Mouse (Mus musculus) CD4-positive, CD25-positive, alpha-beta regulatory T cell, adult 4 months (primary cell): ENCODE results near the gene Pdcd7. TPM values are rescaled to one million over a fixed set of nuclear protein-coding genes. Genes with fewer than 3 reads are reported as not detected.

ENCODE experiments used
- ATAC-seq: one replicate; pipeline ENCODE4 v1.8.0; 2017
- polyA plus RNA-seq, 2 experiments: library from polyadenylated mRNA; unstranded; fragments of 100-300 nt; shearing (Covaris generic); gene quantifications; one replicate each; pipeline ENCODE4 v1.2.1; 2017

Gene Pdcd7
- polyA plus RNA-seq, 2 experiments from 2014 or later: 4.5 to 7.7 TPM

GRCm38 (mm10) chr9:65356971-65357370, 11.1 kb downstream of the Pdcd7 start:
- ATAC-seq: no peak

- ATAC-seq: no peak
Measured at GRCm38 (mm10) chr9:65358956-65359480, 13.1 kb downstream of the Pdcd7 start.

DNA sequence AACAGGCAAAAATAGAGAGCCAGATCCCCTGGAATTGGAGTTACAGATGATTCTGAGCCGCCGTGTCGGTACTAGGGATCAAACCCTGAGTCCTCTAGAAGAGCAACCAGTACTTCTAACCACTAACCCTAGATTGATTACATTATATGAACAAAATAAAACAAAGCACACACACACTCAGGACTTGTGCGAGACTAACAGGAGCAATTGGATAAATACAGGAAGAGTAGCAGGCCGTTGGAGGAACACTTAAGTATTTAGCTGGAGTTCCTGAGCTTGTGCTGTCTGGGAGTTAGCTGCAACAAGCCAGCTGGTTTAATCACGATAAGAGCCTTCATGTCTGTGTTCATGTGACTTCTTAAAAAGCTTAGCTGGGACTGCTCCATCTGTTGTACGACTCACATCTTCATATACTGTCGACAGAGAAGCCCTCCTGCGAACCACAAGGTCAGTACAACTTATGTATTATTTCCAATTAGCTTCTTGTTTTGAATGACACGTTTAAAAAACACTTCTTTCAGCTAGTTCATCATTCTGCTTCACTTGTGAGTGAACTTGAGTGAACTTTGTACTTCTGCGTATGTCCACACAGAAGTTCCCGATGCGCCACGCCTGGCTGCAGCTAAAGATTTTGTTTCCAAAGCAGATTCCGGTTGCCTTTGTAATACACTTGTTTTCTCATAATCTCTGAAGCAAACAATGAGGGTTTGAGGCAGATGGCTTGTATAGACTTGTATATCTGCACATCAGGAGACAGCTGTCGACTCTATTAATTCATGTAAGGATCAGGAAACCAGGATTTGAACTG, 14.9 kb downstream of the Pdcd7 start, which contains the start of gene Ubap1l:
Ubap1l (plus strand) TSS at position 401 of the 808 bp plus-strand sequence.
- no peak for ATAC-seq

DNA sequence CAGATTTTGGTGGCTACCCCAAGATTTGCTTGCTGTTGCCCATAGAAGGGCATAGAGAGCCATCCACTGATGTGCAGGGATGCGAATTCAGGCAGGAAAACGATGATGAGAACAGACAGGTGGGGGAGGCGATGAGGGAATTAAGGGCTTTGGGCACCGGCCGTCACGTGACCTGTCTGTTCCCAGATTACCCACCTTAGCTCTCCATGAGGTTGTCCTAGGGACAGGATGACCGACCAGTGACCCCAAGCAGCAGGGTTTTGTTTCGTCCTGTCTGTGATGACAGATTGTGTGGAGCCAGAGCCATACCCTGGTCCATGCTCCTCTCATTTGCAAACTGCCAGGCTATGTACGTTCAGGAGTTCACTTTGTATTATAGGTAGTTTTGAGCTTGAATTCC, 17.8 kb downstream of the Pdcd7 start:
- ATAC-seq: no peak

- ATAC-seq: no peak
Measured at GRCm38 (mm10) chr9:65365721-65366120, 19.8 kb downstream of the Pdcd7 start.

DNA sequence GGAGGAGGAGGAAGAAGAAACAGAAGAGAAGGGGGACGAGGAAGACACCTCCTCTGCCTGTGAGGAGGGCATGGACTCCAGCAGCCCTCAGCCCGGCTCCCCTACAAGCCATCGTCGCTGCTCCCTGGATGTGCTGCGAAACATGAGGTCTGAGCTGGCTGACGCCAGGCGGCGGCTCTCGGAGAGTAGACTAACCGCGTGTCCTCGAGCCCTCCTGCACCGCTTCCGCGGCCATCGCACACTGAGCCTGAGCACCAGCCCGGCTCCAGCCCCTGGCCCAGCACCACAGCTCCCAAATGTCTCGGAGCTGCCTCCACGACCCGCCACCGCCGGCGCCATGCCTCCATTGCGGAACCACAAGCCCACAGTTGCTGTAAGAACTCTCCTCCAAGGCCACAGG, 25.9 kb downstream of the Pdcd7 start:
- no peak for ATAC-seq

GRCm38 (mm10) chr9:65372449-65372848, 26.5 kb downstream of the Pdcd7 start:
- no peak for ATAC-seq

DNA sequence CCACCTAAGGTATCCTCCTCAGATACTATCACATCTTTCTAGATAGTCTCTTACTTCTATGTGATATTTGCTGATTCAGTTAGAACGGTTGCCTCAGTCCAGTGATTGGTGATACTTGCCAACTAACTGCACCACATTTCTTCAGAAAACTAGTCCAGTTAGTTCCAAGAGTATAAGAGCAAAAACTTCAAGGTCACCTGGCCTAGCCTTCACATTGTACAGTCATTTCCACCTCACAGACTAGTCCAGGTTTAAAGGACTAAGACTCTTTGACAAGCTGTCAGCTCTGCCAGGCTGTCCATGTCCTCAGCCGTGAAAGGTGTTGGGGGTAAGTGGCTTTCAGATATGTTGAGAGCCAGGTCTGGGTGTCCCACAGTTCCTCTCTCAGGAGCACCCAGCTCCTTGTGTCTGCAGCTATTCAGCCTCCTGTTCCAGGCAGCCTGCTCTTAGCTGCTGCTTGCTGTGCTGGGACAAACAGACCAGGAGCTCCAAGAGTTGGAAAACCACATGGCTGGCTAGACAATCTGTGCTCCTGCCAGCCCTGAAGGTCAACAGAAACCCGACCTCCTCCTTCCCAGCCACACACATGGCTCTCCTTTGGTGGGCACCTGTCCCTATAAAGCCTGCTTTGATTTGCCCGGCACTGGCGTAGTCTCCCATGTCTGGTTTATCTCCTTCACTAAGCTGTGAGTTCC, 28.7 kb downstream of the Pdcd7 start:
- no peak for ATAC-seq

DNA sequence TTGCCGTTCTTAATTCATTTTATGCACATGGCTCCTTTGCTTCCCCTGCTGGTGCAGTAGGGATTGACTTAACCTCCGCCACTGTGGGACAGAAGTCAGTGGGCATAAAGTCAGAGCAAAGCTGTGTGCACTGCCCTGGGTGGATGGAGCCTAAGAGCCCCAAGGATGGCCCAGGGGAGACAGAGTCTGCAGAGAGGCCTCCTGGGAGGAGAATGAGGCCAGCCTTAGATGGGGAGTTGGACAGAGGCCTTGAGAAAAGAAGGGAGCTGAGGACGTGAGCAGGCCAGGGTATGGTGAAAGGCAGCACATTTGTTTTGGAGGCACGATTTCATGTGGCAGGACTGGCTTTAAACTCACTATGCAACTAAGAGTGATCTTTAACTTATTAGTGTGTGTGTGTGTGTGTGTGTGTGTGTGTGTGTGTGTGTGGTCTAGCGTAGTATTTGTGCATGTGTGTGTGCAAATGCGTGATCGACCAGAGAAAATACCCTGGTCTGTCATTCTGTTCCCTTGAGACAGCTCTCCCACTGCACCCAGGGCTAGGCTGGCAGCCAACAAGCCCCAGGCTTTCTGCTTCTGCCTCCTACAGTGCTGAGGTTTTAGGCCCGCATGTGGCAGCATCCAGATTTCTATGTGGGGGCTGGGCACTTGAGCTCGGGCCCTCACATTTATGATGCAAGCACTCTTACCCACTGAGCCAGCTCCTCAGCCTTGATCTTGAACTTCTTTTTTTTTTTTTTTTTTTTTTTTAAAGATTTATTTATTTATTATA, 29.4 kb downstream of the Pdcd7 start:
- no peak for ATAC-seq

DNA sequence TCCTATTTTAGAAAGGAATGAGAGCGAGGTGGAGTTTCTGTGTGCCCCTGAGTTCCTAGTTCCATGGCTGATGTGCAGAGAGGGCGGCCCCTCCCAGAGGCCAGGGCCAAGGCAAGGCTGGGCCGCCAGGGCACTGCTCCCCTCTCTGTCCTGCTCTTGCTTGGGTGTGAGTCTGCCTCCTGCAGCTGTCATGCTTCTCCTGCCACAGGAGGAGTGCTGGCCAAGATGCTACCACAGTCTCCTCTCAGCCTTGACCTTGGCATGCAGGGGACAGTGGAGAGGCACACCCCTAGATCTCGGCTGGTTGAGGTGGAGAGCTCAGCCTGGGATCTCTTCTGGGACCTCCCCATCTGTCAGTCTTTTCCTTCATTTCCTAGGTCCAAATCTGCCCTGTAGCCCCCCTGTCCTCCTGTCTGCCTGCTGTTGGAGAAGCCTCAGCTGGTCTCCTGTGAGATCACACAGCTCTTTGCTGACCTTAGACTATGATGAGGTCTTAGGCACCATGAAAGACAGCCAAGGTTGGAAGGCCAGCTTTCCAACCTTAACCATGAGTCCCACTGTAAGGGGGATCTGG, 35.2 kb downstream of the Pdcd7 start:
- no peak for ATAC-seq

DNA sequence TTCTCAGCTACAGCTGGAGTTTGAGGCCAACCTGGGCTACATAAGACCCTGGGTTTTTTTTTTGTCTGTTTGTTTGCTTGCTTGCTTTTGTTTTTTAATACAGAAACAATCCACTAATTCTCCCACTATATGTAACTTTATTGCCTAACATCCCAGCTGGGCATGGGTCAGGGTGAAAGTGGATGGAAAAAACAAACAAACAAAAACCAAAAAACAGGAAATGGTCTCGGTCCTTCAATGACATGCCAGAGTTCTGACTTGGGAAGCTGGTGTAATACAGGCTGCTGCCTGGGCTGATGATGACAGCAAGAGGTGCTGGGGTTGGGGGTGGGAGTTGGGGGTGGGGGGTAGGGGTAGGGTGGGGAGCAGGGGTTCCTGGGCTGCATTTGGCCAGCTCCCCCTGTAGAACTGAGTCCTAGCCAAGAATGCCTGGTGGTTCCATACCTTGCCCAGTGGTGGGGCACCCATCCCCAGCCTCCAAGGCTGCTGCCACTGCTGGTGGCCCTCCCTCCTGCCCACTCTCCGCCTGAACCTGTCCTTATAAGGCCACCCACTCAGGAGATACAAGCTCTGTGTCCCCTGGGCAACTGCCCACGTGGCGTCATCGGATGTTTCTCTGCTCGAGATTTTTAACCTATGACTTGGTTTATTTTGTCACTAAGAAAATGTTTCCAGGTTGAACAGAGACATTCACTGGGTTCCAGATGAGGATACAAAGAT, 36.3 kb downstream of the Pdcd7 start:
- no peak for ATAC-seq

GRCm38 (mm10) chr9:65382751-65383097, 36.8 kb downstream of the Pdcd7 start:
- ATAC-seq: no peak

GRCm38 (mm10) chr9:65384276-65384675, 38.4 kb downstream of the Pdcd7 start:
- ATAC-seq: no peak

GRCm38 (mm10) chr9:65386373-65387140, 40.7 kb downstream of the Pdcd7 start:
- no peak for ATAC-seq

- ATAC-seq: no peak
Measured at GRCm38 (mm10) chr9:65390752-65391612, 45.1 kb downstream of the Pdcd7 start.

GRCm38 (mm10) chr9:65391613-65391964, 45.7 kb downstream of the Pdcd7 start, which contains the start of gene Kbtbd13:
Gene Kbtbd13 (minus strand): TSS chr9:65391652.
- ATAC-seq: no peak

- no peak for ATAC-seq
Measured at GRCm38 (mm10) chr9:65392638-65393364, 46.9 kb downstream of the Pdcd7 start.

DNA sequence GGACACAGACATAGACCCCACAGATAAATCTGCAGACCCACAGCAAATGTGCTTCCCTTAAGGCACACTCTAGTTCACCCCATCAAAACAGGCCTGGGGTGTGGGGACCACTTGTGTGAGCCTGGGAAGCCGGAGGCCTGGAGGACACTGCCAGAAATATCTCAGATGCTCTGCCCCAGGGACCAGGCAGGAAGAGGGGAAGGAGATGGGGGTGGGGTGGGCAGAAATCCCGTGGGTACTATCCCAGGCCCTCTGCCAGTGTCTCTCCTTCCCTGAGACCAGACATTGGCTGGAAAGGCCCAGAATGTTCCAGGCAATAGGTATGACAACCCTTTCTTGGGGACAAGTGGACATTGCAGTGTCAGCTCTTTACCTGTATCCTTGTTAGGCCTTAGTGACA, 47.7 kb downstream of the Pdcd7 start:
- no peak for ATAC-seq

- ATAC-seq: no peak
Measured at GRCm38 (mm10) chr9:65394360-65394759, 48.5 kb downstream of the Pdcd7 start.

DNA sequence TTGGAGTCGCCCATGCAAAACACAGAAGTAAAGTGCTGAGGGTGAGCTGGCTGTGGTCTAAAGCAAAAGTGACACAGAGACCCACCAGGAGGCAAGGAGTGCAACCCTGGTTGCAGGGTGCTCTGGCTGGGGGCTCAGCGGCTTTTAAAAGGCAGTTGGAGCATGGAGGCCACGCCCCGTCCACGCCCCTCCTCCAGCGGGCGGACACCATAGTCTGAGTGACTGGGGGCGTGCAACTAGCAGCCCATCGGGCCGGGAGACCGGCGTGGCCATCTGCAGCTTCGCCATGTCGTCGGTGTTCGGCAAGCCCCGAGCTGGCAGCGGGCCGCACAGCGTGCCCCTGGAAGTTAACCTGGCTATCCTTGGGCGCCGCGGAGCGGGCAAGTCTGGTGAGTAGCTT, 52.4 kb downstream of the Pdcd7 start, which contains the start of gene Rasl12:
Rasl12 (plus strand) TSS at position 228 of the 400 bp plus-strand sequence.
- ATAC-seq: no peak
